Mouse (Mus musculus): Measurements from ENCODE around the gene Eif2b4. TPM values are rescaled to one million over a fixed set of nuclear protein-coding genes. Genes with fewer than 3 reads are reported as not detected.
A peak's percentile ranks its signal among the peaks of the same experiment; 100 is the strongest.

Eif2b4 gene
- polyA plus RNA-seq, 1 experiment from 2014 or later: 93.2 TPM

- Histone ChIP-seq H3K4me1 (replicated peaks; ENCODE audit: control insufficient read depth, insufficient read depth, low read length) (peaks cover 3% of the 10 kb centered on the region), H3K9me3 (ENCODE audit: control insufficient read depth, low read length) (no peaks in the 10 kb centered on the region), H3K27ac (ENCODE audit: low read depth, low read length) (no peak overlapping the region), H3K4me2 (peak overlapping the region; percentile 89), H3K36me3 (ENCODE audit: control insufficient read depth, insufficient read depth, low read length) (peaks cover 18% of the 10 kb centered on the region), H3K27me3 (replicated peaks; ENCODE audit: control insufficient read depth, insufficient read depth, low read length) (no peaks in the 10 kb centered on the region), H3K4me3 (ENCODE audit: low read depth, low read length) (peak overlapping the region; percentile 69), H3K9ac (ENCODE audit: low read depth, low read length) (peak overlapping the region; percentile 67)
- peak; percentile 7; the same call in 1 of the 2 replicates for ATAC-seq (replicated peaks; ENCODE audit: low FRiP score)
- WGBS: 39% methylated on average over 6 of the region's 6 CpGs
- DNase-seq (ENCODE audit: low spot score): no peak
These were observed 39.6 kb downstream of the Eif2b4 start for GRCm38 (mm10) chr5:31153516-31154151.

- Histone ChIP-seq H3K36me3 (ENCODE audit: control insufficient read depth, insufficient read depth, low read length) (peaks cover 1% of the 10 kb centered on the region), H3K4me1 (replicated peaks; ENCODE audit: control insufficient read depth, insufficient read depth, low read length) (peaks cover 3% of the 10 kb centered on the region), H3K9me3 (ENCODE audit: control insufficient read depth, low read length) (no peaks in the 10 kb centered on the region), H3K27ac (ENCODE audit: low read depth, low read length) (no peak overlapping the region), H3K4me3 (ENCODE audit: low read depth, low read length) (no peak overlapping the region), H3K9ac (ENCODE audit: low read depth, low read length) (no peak overlapping the region), H3K27me3 (replicated peaks; ENCODE audit: control insufficient read depth, insufficient read depth, low read length) (no peaks in the 10 kb centered on the region), H3K4me2 (no peak overlapping the region)
- no peak for ATAC-seq (replicated peaks; ENCODE audit: low FRiP score)
- no peak for DNase-seq (ENCODE audit: low spot score)
- WGBS: 90% methylated on average over 3 of the region's 3 CpGs
These were observed 41.5 kb downstream of the Eif2b4 start for GRCm38 (mm10) chr5:31151746-31152145.

- Histone ChIP-seq H3K4me1 (replicated peaks; ENCODE audit: control insufficient read depth, insufficient read depth, low read length) (peaks cover 3% of the 10 kb centered on the region), H3K27me3 (replicated peaks; ENCODE audit: control insufficient read depth, insufficient read depth, low read length) (no peaks in the 10 kb centered on the region), H3K4me3 (ENCODE audit: low read depth, low read length) (no peak overlapping the region), H3K4me2 (no peak overlapping the region), H3K27ac (ENCODE audit: low read depth, low read length) (no peak overlapping the region), H3K36me3 (ENCODE audit: control insufficient read depth, insufficient read depth, low read length) (peaks cover 7% of the 10 kb centered on the region), H3K9me3 (ENCODE audit: control insufficient read depth, low read length) (no peaks in the 10 kb centered on the region), H3K9ac (ENCODE audit: low read depth, low read length) (no peak overlapping the region)
- 85% methylated on average over 4 of the region's 4 CpGs for WGBS
- DNase-seq (ENCODE audit: low spot score): no peak
- no peak for ATAC-seq (replicated peaks; ENCODE audit: low FRiP score)
These were observed 43.4 kb downstream of the Eif2b4 start for GRCm38 (mm10) chr5:31149781-31150180.

DNA sequence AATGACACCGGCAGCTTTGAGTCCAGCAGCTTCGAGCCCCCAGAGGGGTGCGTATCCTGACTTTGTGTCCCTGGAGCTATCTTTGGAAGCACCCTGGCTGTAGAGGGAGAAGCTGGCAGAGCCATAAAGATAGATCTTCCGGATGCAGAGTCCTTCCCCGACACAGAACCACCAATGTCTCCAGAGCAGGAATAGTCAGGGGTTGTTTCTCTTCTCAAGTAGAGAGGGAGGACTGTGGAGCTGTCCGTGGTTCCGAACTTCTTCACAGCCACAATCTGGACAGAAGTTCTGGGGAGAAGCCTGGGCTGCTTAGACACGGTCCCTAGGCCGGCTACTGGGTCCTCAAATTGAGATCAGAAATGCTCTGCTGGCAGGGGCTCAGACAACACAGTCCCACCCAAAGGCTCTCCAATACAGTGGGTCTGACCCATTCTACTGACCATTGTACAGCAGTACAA is 54.2 kb downstream of the Eif2b4 start:
- no peak overlapping the region for H3K4me2 ChIP-seq

GRCm38 (mm10) chr5:31138241-31138967 is 54.8 kb downstream of the Eif2b4 start, which contains the start of gene Ucn:
TSS of gene Ucn (minus strand) at chr5:31138829.
- Histone ChIP-seq H3K4me1 (replicated peaks; ENCODE audit: control insufficient read depth, insufficient read depth, low read length) (no peaks in the 10 kb centered on the region), H3K4me3 (ENCODE audit: low read depth, low read length) (peak within 1 kb of the TSS; percentile 11; the same call in 1 of the 2 replicates), H3K9me3 (ENCODE audit: control insufficient read depth, low read length) (no peaks in the 10 kb centered on the region), H3K9ac (ENCODE audit: low read depth, low read length) (no peak within 1 kb of the TSS), H3K36me3 (ENCODE audit: control insufficient read depth, insufficient read depth, low read length) (no peaks in the 10 kb centered on the region; the same call in 1 of the 2 replicates), H3K27me3 (replicated peaks; ENCODE audit: control insufficient read depth, insufficient read depth, low read length) (peaks cover 63% of the 10 kb centered on the region), H3K27ac (ENCODE audit: low read depth, low read length) (no peak within 1 kb of the TSS), H3K4me2 (peak within 1 kb of the TSS; percentile 34)
- no peak for ATAC-seq (replicated peaks; ENCODE audit: low FRiP score)
- DNase-seq (ENCODE audit: low spot score): no peak
- WGBS: 4% methylated on average over 52 of the region's 52 CpGs

More for the DNA sequence above, 54.2 kb downstream of the Eif2b4 start:
- Histone ChIP-seq H3K27me3 (replicated peaks; ENCODE audit: control insufficient read depth, insufficient read depth, low read length) (peaks cover 59% of the 10 kb centered on the region), H3K9me3 (ENCODE audit: control insufficient read depth, low read length) (no peaks in the 10 kb centered on the region), H3K27ac (ENCODE audit: low read depth, low read length) (no peak overlapping the region), H3K4me1 (replicated peaks; ENCODE audit: control insufficient read depth, insufficient read depth, low read length) (no peaks in the 10 kb centered on the region), H3K36me3 (ENCODE audit: control insufficient read depth, insufficient read depth, low read length) (no peaks in the 10 kb centered on the region; the same call in 1 of the 2 replicates), H3K9ac (ENCODE audit: low read depth, low read length) (no peak overlapping the region), H3K4me3 (ENCODE audit: low read depth, low read length) (no peak overlapping the region)
- whole genome bisulfite sequencing: 11% methylated on average over 9 of the region's 9 CpGs
- no peak for DNase-seq (ENCODE audit: low spot score)
- no peak for ATAC-seq (replicated peaks; ENCODE audit: low FRiP score)

DNA sequence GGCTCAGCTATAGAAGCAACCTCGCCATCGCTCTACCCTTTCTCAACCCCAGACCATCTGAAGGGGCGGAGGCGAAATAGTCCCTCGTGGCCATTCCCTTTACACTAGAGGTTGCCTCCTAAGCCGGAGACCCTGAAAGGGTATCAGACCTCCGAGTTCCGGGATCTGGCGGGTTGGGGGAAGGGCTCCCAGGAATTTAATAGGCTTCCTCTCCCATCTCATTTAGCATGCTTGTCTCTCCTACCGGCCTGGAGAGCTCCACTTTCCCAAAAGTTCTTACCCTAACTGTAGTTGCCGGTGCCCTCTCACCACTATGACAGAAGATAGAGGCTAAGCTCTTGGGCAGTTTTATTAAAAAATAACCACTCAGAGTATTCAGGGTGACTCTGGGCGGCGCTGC is 55.6 kb downstream of the Eif2b4 start:
- Histone ChIP-seq H3K36me3 (ENCODE audit: control insufficient read depth, insufficient read depth, low read length) (no peaks in the 10 kb centered on the region; the same call in 1 of the 2 replicates), H3K9me3 (ENCODE audit: control insufficient read depth, low read length) (no peaks in the 10 kb centered on the region), H3K27me3 (replicated peaks; ENCODE audit: control insufficient read depth, insufficient read depth, low read length) (peaks cover 63% of the 10 kb centered on the region), H3K4me2 (peak overlapping the region; percentile 34), H3K4me3 (ENCODE audit: low read depth, low read length) (no peak overlapping the region), H3K27ac (ENCODE audit: low read depth, low read length) (no peak overlapping the region), H3K9ac (ENCODE audit: low read depth, low read length) (no peak overlapping the region), H3K4me1 (replicated peaks; ENCODE audit: control insufficient read depth, insufficient read depth, low read length) (no peaks in the 10 kb centered on the region)
- ATAC-seq (replicated peaks; ENCODE audit: low FRiP score) (no peak), DNase-seq (ENCODE audit: low spot score) (no peak)
- WGBS: 2% methylated on average over 13 of the region's 13 CpGs

Other genes with a start within 250 kb of the Eif2b4 start
- 5.4 and 8.2 TPM in 2 replicates for gene Cgref1, start 247.8 kb downstream of the Eif2b4 start, polyA plus RNA-seq (2014; fragmentation: Nextera tagmentation; extraction: Ambion mirVana)
- 111 and 118 TPM in 2 replicates for gene Preb, start 233.1 kb downstream of the Eif2b4 start, polyA plus RNA-seq (2014; fragmentation: Nextera tagmentation; extraction: Ambion mirVana)
- 0.04 TPM in 2 replicates for gene Tcf23, start 224.8 kb downstream of the Eif2b4 start, polyA plus RNA-seq (2014; fragmentation: Nextera tagmentation; extraction: Ambion mirVana)
- 68.5 and 72.4 TPM in 2 replicates for gene Atraid, start 145.1 kb downstream of the Eif2b4 start, polyA plus RNA-seq (2014; fragmentation: Nextera tagmentation; extraction: Ambion mirVana)
- 9.3 and 10.3 TPM in 2 replicates for gene Slc5a6, start 144.5 kb downstream of the Eif2b4 start, polyA plus RNA-seq (2014; fragmentation: Nextera tagmentation; extraction: Ambion mirVana)
- gene Cad, start 138.7 kb downstream of the Eif2b4 start, polyA plus RNA-seq (2014; fragmentation: Nextera tagmentation; extraction: Ambion mirVana): 65.0 and 66.0 TPM in 2 replicates
- not detected in 2 replicates for gene Dnajc5g, start 87.1 kb downstream of the Eif2b4 start, polyA plus RNA-seq (2014; fragmentation: Nextera tagmentation; extraction: Ambion mirVana)
- 1.1 and 1.4 TPM in 2 replicates for gene Slc30a3, start 85.2 kb downstream of the Eif2b4 start, polyA plus RNA-seq (2014; fragmentation: Nextera tagmentation; extraction: Ambion mirVana)
- 0.43 TPM in 1 of 2 replicates, not detected in the other for gene Trim54, start 76.7 kb downstream of the Eif2b4 start, polyA plus RNA-seq (2014; fragmentation: Nextera tagmentation; extraction: Ambion mirVana)
- not detected in 2 replicates for gene Ucn, start 54.6 kb downstream of the Eif2b4 start, polyA plus RNA-seq (2014; fragmentation: Nextera tagmentation; extraction: Ambion mirVana)
- gene Mpv17, start 39.2 kb downstream of the Eif2b4 start, polyA plus RNA-seq (2014; fragmentation: Nextera tagmentation; extraction: Ambion mirVana): 40.9 and 50.4 TPM in 2 replicates
- 0.64 and 1.5 TPM in 2 replicates for gene Gm29609, start 13.5 kb downstream of the Eif2b4 start, polyA plus RNA-seq (2014; fragmentation: Nextera tagmentation; extraction: Ambion mirVana)
- gene Gtf3c2, start 13.3 kb downstream of the Eif2b4 start, polyA plus RNA-seq (2014; fragmentation: Nextera tagmentation; extraction: Ambion mirVana): 77.2 and 79.5 TPM in 2 replicates
- gene Snx17, start 203 bp downstream of the Eif2b4 start, polyA plus RNA-seq (2014; fragmentation: Nextera tagmentation; extraction: Ambion mirVana): 87.6 and 94.7 TPM in 2 replicates
- 4.7 and 6.2 TPM in 2 replicates for gene Zfp513, start 8.9 kb upstream of the Eif2b4 start, polyA plus RNA-seq (2014; fragmentation: Nextera tagmentation; extraction: Ambion mirVana)
- 220 and 242 TPM in 2 replicates for gene Ppm1g, start 27.3 kb upstream of the Eif2b4 start, polyA plus RNA-seq (2014; fragmentation: Nextera tagmentation; extraction: Ambion mirVana)
- gene Nrbp1, start 47.4 kb upstream of the Eif2b4 start, polyA plus RNA-seq (2014; fragmentation: Nextera tagmentation; extraction: Ambion mirVana): 95.6 and 98.1 TPM in 2 replicates
- gene Gm9970, start 47.8 kb upstream of the Eif2b4 start, polyA plus RNA-seq (2014; fragmentation: Nextera tagmentation; extraction: Ambion mirVana): 0.36 TPM in 1 of 2 replicates, not detected in the other
- 11.6 and 12.0 TPM in 2 replicates for gene Krtcap3, start 58.3 kb upstream of the Eif2b4 start, polyA plus RNA-seq (2014; fragmentation: Nextera tagmentation; extraction: Ambion mirVana)
- gene Ift172, start 97.7 kb upstream of the Eif2b4 start, polyA plus RNA-seq (2014; fragmentation: Nextera tagmentation; extraction: Ambion mirVana): 15.3 and 17.4 TPM in 2 replicates
- 24.2 TPM in 2 replicates for gene Fndc4, start 102.7 kb upstream of the Eif2b4 start, polyA plus RNA-seq (2014; fragmentation: Nextera tagmentation; extraction: Ambion mirVana)
- gene Gckr, start 104.0 kb upstream of the Eif2b4 start, polyA plus RNA-seq (2014; fragmentation: Nextera tagmentation; extraction: Ambion mirVana): 11.3 and 12.1 TPM in 2 replicates

Measured in liver, embryonic 11.5 days (tissue).